Mouse (Mus musculus) lung, postnatal 25 days (tissue): ENCODE data around the gene Sertm1.

Experiments
- DNase-seq: peaks from one replicate; pipeline ENCODE4 v3.0.0; 2022; ENCODE audit warnings: low spot score

The Sertm1 gene

GRCm38 (mm10) chr3:54915643-54916071 lies at the start of gene Sertm1:
TSS of gene Sertm1 (minus strand) at chr3:54915887.
- no peak for DNase-seq

- no peak for DNase-seq
Measured at GRCm38 (mm10) chr3:54964948-54965506, 49.3 kb upstream of the Sertm1 start.

GRCm38 (mm10) chr3:54943067-54943810 lies 27.6 kb upstream of the Sertm1 start:
- no peak for DNase-seq

GRCm38 (mm10) chr3:54934535-54934934 lies 18.8 kb upstream of the Sertm1 start:
- DNase-seq = no peak

GRCm38 (mm10) chr3:54932599-54932998 lies 16.9 kb upstream of the Sertm1 start:
- no peak for DNase-seq

GRCm38 (mm10) chr3:54920425-54920824 lies 4.7 kb upstream of the Sertm1 start:
- no peak for DNase-seq

- DNase-seq = no peak
Measured at GRCm38 (mm10) chr3:54914845-54915642, 643 bp downstream of the Sertm1 start.

- no peak for DNase-seq
Measured at GRCm38 (mm10) chr3:54908878-54909277, 6.8 kb downstream of the Sertm1 start.

GRCm38 (mm10) chr3:54897974-54898373 lies 17.7 kb downstream of the Sertm1 start:
- no peak for DNase-seq

GRCm38 (mm10) chr3:54894891-54895290 lies 20.8 kb downstream of the Sertm1 start:
- DNase-seq = no peak

- DNase-seq = no peak
Measured at GRCm38 (mm10) chr3:54892218-54892617, 23.5 kb downstream of the Sertm1 start.

GRCm38 (mm10) chr3:54886501-54886900 lies 29.2 kb downstream of the Sertm1 start:
- no peak for DNase-seq
